Mouse (Mus musculus): ENCODE data around the gene Ppp2r1b. TPM values are rescaled to one million over a fixed set of nuclear protein-coding genes. Genes with fewer than 3 reads are reported as not detected.

The Ppp2r1b gene
- polyA plus RNA-seq, 1 experiment, result 12.5 TPM

GRCm38 (mm10) chr9:50920933-50921895 is 76.1 kb downstream of the Ppp2r1b start:
- WGBS, result 69% methylated on average over 3 of the region's 3 CpGs
- no peak for TF ChIP-seq CTCF (IDR thresholded peaks at IDR 0.05; ENCODE audit: insufficient read depth, low read length)
- TF ChIP-seq POLR2A (IDR thresholded peaks at IDR 0.05; ENCODE audit: borderline replicate concordance, extremely low read depth, low read depth, low read length), result no peak
- no peaks in the 10 kb centered on the region for H3K4me1 ChIP-seq (ENCODE audit: control insufficient read depth, insufficient read depth, low read length)
- DNase-seq, result no peak
- no peak overlapping the region for H3K4me3 ChIP-seq (replicated peaks; ENCODE audit: extremely low read depth, low read depth, low read length)

- no peak for DNase-seq
- H3K4me1 ChIP-seq (ENCODE audit: control insufficient read depth, insufficient read depth, low read length), result no peaks in the 10 kb centered on the region
- WGBS, result 66% methylated on average over 5 of the region's 5 CpGs
- TF ChIP-seq POLR2A (IDR thresholded peaks at IDR 0.05; ENCODE audit: borderline replicate concordance, extremely low read depth, low read depth, low read length), result no peak
- no peak for TF ChIP-seq CTCF (IDR thresholded peaks at IDR 0.05; ENCODE audit: insufficient read depth, low read length)
- H3K4me3 ChIP-seq (replicated peaks; ENCODE audit: extremely low read depth, low read depth, low read length), result no peak overlapping the region
These were observed 77.5 kb downstream of the Ppp2r1b start for GRCm38 (mm10) chr9:50922363-50923153.

GRCm38 (mm10) chr9:50924454-50924853 is 79.4 kb downstream of the Ppp2r1b start:
- no peaks in the 10 kb centered on the region for H3K4me1 ChIP-seq (ENCODE audit: control insufficient read depth, insufficient read depth, low read length)
- TF ChIP-seq CTCF (IDR thresholded peaks at IDR 0.05; ENCODE audit: insufficient read depth, low read length), result no peak
- DNase-seq, result no peak
- no peak overlapping the region for H3K4me3 ChIP-seq (replicated peaks; ENCODE audit: extremely low read depth, low read depth, low read length)

DNA sequence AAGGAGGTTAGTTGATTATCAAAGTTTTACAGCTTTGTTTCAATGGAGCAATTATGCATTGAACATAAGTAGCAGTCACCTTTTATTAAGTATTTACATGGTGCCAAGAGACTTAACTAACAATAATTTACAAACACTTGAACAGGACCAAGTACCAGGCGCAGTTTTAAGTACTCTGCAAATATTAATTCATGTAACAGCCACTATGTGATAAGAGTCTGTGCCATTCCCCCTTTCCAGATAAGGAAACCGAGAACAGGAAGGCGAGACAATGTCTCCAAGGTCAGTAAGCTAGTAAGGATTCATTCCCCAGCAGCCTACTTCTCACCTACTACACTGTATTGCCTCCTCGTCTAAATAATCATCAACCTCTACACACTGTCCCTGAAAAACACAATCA is 80.7 kb downstream of the Ppp2r1b start:
- H3K4me3 ChIP-seq (replicated peaks; ENCODE audit: extremely low read depth, low read depth, low read length), result no peak overlapping the region
- 56% methylated on average over 4 of the region's 4 CpGs for WGBS
- TF ChIP-seq CTCF (IDR thresholded peaks at IDR 0.05; ENCODE audit: insufficient read depth, low read length) (no peak), POLR2A (IDR thresholded peaks at IDR 0.05; ENCODE audit: borderline replicate concordance, extremely low read depth, low read depth, low read length) (no peak)
- DNase-seq, result no peak
- H3K4me1 ChIP-seq (ENCODE audit: control insufficient read depth, insufficient read depth, low read length), result no peaks in the 10 kb centered on the region

- H3K4me3 ChIP-seq (replicated peaks; ENCODE audit: extremely low read depth, low read depth, low read length), result no peak overlapping the region
- no peaks in the 10 kb centered on the region for H3K4me1 ChIP-seq (ENCODE audit: control insufficient read depth, insufficient read depth, low read length)
- TF ChIP-seq POLR2A (IDR thresholded peaks at IDR 0.05; ENCODE audit: borderline replicate concordance, extremely low read depth, low read depth, low read length) (no peak), CTCF (IDR thresholded peaks at IDR 0.05; ENCODE audit: insufficient read depth, low read length) (no peak)
- DNase-seq, result no peak
These were observed 84.9 kb downstream of the Ppp2r1b start for GRCm38 (mm10) chr9:50929986-50930385.

DNA sequence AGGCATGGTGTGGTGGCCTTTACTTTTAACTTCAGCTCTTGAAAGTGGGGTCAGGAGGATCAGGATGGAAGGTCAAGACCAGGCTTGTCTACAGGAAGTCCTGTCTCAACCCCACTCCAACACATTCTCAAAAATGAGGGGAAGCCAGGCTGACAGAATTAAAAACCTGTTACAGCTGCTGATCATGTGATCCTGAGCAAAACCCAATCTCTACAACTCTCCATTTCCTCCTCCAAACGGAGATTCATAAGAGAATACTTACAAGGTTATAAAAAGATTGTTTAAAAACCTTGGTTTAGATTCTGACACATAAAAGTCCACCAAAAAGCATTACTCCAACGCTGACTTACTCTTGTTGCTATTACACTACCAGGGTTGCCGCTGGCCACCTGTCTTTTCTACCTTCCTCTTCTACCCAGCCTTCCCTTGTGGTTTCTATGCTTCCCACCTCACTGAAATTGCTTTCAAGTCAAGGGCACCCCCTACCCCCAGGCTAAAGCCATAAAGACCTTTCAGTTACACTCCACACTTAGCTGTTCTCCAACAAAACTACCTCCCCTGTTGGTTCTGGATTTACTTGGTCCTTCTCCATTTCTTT is 96.8 kb downstream of the Ppp2r1b start:
- no peak for DNase-seq
- TF ChIP-seq POLR2A (IDR thresholded peaks at IDR 0.05; ENCODE audit: borderline replicate concordance, extremely low read depth, low read depth, low read length) (no peak), CTCF (IDR thresholded peaks at IDR 0.05; ENCODE audit: insufficient read depth, low read length) (no peak)
- H3K4me1 ChIP-seq (ENCODE audit: control insufficient read depth, insufficient read depth, low read length), result 0 out of 2 replicates have a peak, but pooled peaks cover 2% of the 10 kb centered on the region
- 65% methylated on average over 3 of the region's 3 CpGs for WGBS
- no peak overlapping the region for H3K4me3 ChIP-seq (replicated peaks; ENCODE audit: extremely low read depth, low read depth, low read length)

DNA sequence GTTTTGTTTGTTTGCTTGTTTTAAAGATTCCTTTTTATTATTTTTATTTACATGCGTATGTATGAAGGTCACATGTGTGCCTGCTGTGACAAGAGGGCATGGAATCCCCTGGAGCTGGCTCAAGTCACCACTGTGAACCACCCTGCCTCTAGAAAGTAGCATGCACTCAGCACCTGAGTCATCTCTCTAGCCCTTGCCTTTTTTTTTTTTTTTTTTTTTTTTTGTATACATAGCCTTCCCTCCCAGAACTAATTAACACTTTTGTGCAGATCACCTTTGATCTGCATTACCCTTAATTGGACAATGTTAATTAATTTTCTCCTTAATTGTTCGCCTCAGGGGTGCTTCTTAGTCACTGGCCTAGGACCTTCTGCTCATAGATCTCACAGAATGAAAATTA is 97.6 kb downstream of the Ppp2r1b start:
- TF ChIP-seq CTCF (IDR thresholded peaks at IDR 0.05; ENCODE audit: insufficient read depth, low read length) (no peak), POLR2A (IDR thresholded peaks at IDR 0.05; ENCODE audit: borderline replicate concordance, extremely low read depth, low read depth, low read length) (no peak)
- no peak overlapping the region for H3K4me3 ChIP-seq (replicated peaks; ENCODE audit: extremely low read depth, low read depth, low read length)
- DNase-seq, result no peak
- H3K4me1 ChIP-seq (ENCODE audit: control insufficient read depth, insufficient read depth, low read length), result 0 out of 2 replicates have a peak, but pooled peaks cover 2% of the 10 kb centered on the region
- WGBS, result 99% methylated on average over 2 of the region's 2 CpGs

Other genes starting within 250 kb of the Ppp2r1b start
- 91.0 and 114 TPM in 2 replicates for gene Sdhd, start 241.5 kb upstream of the Ppp2r1b start, polyA plus RNA-seq (2012; rRNA removed)
- gene Timm8b, start 241.4 kb upstream of the Ppp2r1b start, polyA plus RNA-seq (2012; rRNA removed), result 80.5 and 90.8 TPM in 2 replicates
- 2.7 and 3.7 TPM in 2 replicates for gene Pih1d2, start 228.0 kb upstream of the Ppp2r1b start, polyA plus RNA-seq (2012; rRNA removed)
- 5.3 and 6.3 TPM in 2 replicates for gene Nkapd1, start 227.8 kb upstream of the Ppp2r1b start, polyA plus RNA-seq (2012; rRNA removed)
- gene Dlat, start 185.5 kb upstream of the Ppp2r1b start, polyA plus RNA-seq (2012; rRNA removed), result 13.2 and 20.5 TPM in 2 replicates
- 7.1 and 9.9 TPM in 2 replicates for gene Dixdc1, start 105.8 kb upstream of the Ppp2r1b start, polyA plus RNA-seq (2012; rRNA removed)
- 14.1 and 23.5 TPM in 2 replicates for gene 2310030G06Rik, start 98.8 kb upstream of the Ppp2r1b start, polyA plus RNA-seq (2012; rRNA removed)
- gene Cryab, start 94.0 kb upstream of the Ppp2r1b start, polyA plus RNA-seq (2012; rRNA removed), result 405 and 528 TPM in 2 replicates
- 65.3 and 88.6 TPM in 2 replicates for gene Hspb2, start 92.9 kb upstream of the Ppp2r1b start, polyA plus RNA-seq (2012; rRNA removed)
- 3.8 and 5.0 TPM in 2 replicates for gene Fdxacb1, start 77.1 kb upstream of the Ppp2r1b start, polyA plus RNA-seq (2012; rRNA removed)
- gene Alg9, start 70.3 kb upstream of the Ppp2r1b start, polyA plus RNA-seq (2012; rRNA removed), result 17.1 and 20.1 TPM in 2 replicates
- 46.1 and 59.7 TPM in 2 replicates for gene 1110032A03Rik, start 69.8 kb upstream of the Ppp2r1b start, polyA plus RNA-seq (2012; rRNA removed)
- gene Sik2, start 163.8 kb downstream of the Ppp2r1b start, polyA plus RNA-seq (2012; rRNA removed), result 20.2 and 26.8 TPM in 2 replicates
- gene Btg4, start 215.6 kb downstream of the Ppp2r1b start, polyA plus RNA-seq (2012; rRNA removed), result 0.08 TPM in 1 of 2 replicates, not detected in the other
- gene Layn, start 231.8 kb downstream of the Ppp2r1b start, polyA plus RNA-seq (2012; rRNA removed), result 8.4 and 9.9 TPM in 2 replicates